Mouse (Mus musculus): ENCODE measurements around the gene Fam219a. TPM values are rescaled to one million over a fixed set of nuclear protein-coding genes. Genes with fewer than 3 reads are reported as not detected.

Gene Fam219a
- polyA plus RNA-seq (2015; fragmentation: Nextera tagmentation; extraction: Ambion mirVana) = 1.5 and 2.4 TPM in 2 replicates

GRCm38 (mm10) chr4:41569411-41569885 is at the start of gene Fam219a, which contains the start of gene Dnaic1:
Gene Fam219a, minus strand, starts transcription at chr4:41569538.
Gene Dnaic1, plus strand, starts transcription at chr4:41569775.
- Histone ChIP-seq H3K27ac (ENCODE audit: low read length) (peak within 1 kb of the TSS; percentile 32; the same call in 1 of the 2 replicates), H3K4me3 (ENCODE audit: low read length) (peak within 1 kb of the TSS; percentile 84), H3K27me3 (ENCODE audit: control insufficient read depth, insufficient read depth, low read length) (no peaks in the 10 kb centered on the region; the same call in 1 of the 2 replicates), H3K9me3 (replicated peaks; ENCODE audit: control insufficient read depth, low read length) (no peaks in the 10 kb centered on the region), H3K4me1 (ENCODE audit: control insufficient read depth, insufficient read depth, low read length) (peaks cover 5% of the 10 kb centered on the region; the same call in 1 of the 2 replicates), H3K4me2 (ENCODE audit: low read depth, low read length) (peak within 1 kb of the TSS; percentile 88), H3K9ac (ENCODE audit: low read length) (peak within 1 kb of the TSS; percentile 81), H3K36me3 (ENCODE audit: control insufficient read depth, insufficient read depth) (no peaks in the 10 kb centered on the region)
- 0% methylated on average over 41 of the region's 41 CpGs for WGBS
- ATAC-seq (replicated peaks; ENCODE audit: extremely low read depth, insufficient read depth, low FRiP score) = peak; percentile 98

- no peaks in the 10 kb centered on the region for H3K9me3 ChIP-seq (replicated peaks; ENCODE audit: control insufficient read depth, low read length)
- H3K27ac ChIP-seq (ENCODE audit: low read length) = no peak overlapping the region
- no peaks in the 10 kb centered on the region for H3K36me3 ChIP-seq (ENCODE audit: control insufficient read depth, insufficient read depth)
- H3K4me2 ChIP-seq (ENCODE audit: low read depth, low read length) = no peak overlapping the region
- H3K27me3 ChIP-seq (ENCODE audit: control insufficient read depth, insufficient read depth, low read length) = no peaks in the 10 kb centered on the region; the same call in 1 of the 2 replicates
- H3K9ac ChIP-seq (ENCODE audit: low read length) = no peak overlapping the region
- no peaks in the 10 kb centered on the region for H3K4me1 ChIP-seq (ENCODE audit: control insufficient read depth, insufficient read depth, low read length)
- H3K4me3 ChIP-seq (ENCODE audit: low read length) = no peak overlapping the region
- 54% methylated on average over 9 of the region's 9 CpGs for WGBS
- ATAC-seq (replicated peaks; ENCODE audit: extremely low read depth, insufficient read depth, low FRiP score) = no peak
Observed at GRCm38 (mm10) chr4:41615661-41616599, 46.6 kb upstream of the Fam219a start.

GRCm38 (mm10) chr4:41614156-41614555 is 44.8 kb upstream of the Fam219a start:
- Histone ChIP-seq H3K4me2 (ENCODE audit: low read depth, low read length) (no peak overlapping the region), H3K4me1 (ENCODE audit: control insufficient read depth, insufficient read depth, low read length) (no peaks in the 10 kb centered on the region), H3K9me3 (replicated peaks; ENCODE audit: control insufficient read depth, low read length) (no peaks in the 10 kb centered on the region), H3K9ac (ENCODE audit: low read length) (no peak overlapping the region), H3K27me3 (ENCODE audit: control insufficient read depth, insufficient read depth, low read length) (no peaks in the 10 kb centered on the region; the same call in 1 of the 2 replicates), H3K36me3 (ENCODE audit: control insufficient read depth, insufficient read depth) (no peaks in the 10 kb centered on the region), H3K27ac (ENCODE audit: low read length) (no peak overlapping the region), H3K4me3 (ENCODE audit: low read length) (no peak overlapping the region)
- 7% methylated on average over 7 of the region's 7 CpGs for WGBS
- ATAC-seq (replicated peaks; ENCODE audit: extremely low read depth, insufficient read depth, low FRiP score) = no peak

GRCm38 (mm10) chr4:41612166-41612565 is 42.8 kb upstream of the Fam219a start:
- no peak overlapping the region for H3K4me3 ChIP-seq (ENCODE audit: low read length)
- WGBS = 41% methylated on average over 8 of the region's 8 CpGs
- H3K4me1 ChIP-seq (ENCODE audit: control insufficient read depth, insufficient read depth, low read length) = no peaks in the 10 kb centered on the region
- ATAC-seq (replicated peaks; ENCODE audit: extremely low read depth, insufficient read depth, low FRiP score) = no peak
- H3K9me3 ChIP-seq (replicated peaks; ENCODE audit: control insufficient read depth, low read length) = no peaks in the 10 kb centered on the region
- H3K27ac ChIP-seq (ENCODE audit: low read length) = no peak overlapping the region
- H3K4me2 ChIP-seq (ENCODE audit: low read depth, low read length) = no peak overlapping the region
- H3K27me3 ChIP-seq (ENCODE audit: control insufficient read depth, insufficient read depth, low read length) = no peaks in the 10 kb centered on the region
- no peak overlapping the region for H3K9ac ChIP-seq (ENCODE audit: low read length)
- H3K36me3 ChIP-seq (ENCODE audit: control insufficient read depth, insufficient read depth) = no peaks in the 10 kb centered on the region

GRCm38 (mm10) chr4:41610594-41610980 is 41.2 kb upstream of the Fam219a start:
- no peaks in the 10 kb centered on the region for H3K36me3 ChIP-seq (ENCODE audit: control insufficient read depth, insufficient read depth)
- no peaks in the 10 kb centered on the region for H3K27me3 ChIP-seq (ENCODE audit: control insufficient read depth, insufficient read depth, low read length)
- ATAC-seq (replicated peaks; ENCODE audit: extremely low read depth, insufficient read depth, low FRiP score) = no peak
- H3K27ac ChIP-seq (ENCODE audit: low read length) = no peak overlapping the region
- no peak overlapping the region for H3K4me3 ChIP-seq (ENCODE audit: low read length)
- no peak overlapping the region for H3K9ac ChIP-seq (ENCODE audit: low read length)
- H3K9me3 ChIP-seq (replicated peaks; ENCODE audit: control insufficient read depth, low read length) = no peaks in the 10 kb centered on the region
- 42% methylated on average over 6 of the region's 6 CpGs for WGBS
- H3K4me1 ChIP-seq (ENCODE audit: control insufficient read depth, insufficient read depth, low read length) = no peaks in the 10 kb centered on the region
- no peak overlapping the region for H3K4me2 ChIP-seq (ENCODE audit: low read depth, low read length)

- no peak for ATAC-seq (replicated peaks; ENCODE audit: extremely low read depth, insufficient read depth, low FRiP score)
- 60% methylated on average over 10 of the region's 10 CpGs for WGBS
Observed at GRCm38 (mm10) chr4:41609681-41610593, 40.6 kb upstream of the Fam219a start.

GRCm38 (mm10) chr4:41606784-41607183 is 37.4 kb upstream of the Fam219a start:
- no peaks in the 10 kb centered on the region for H3K9me3 ChIP-seq (replicated peaks; ENCODE audit: control insufficient read depth, low read length)
- H3K27ac ChIP-seq (ENCODE audit: low read length) = no peak overlapping the region
- no peak overlapping the region for H3K4me2 ChIP-seq (ENCODE audit: low read depth, low read length)
- no peaks in the 10 kb centered on the region for H3K36me3 ChIP-seq (ENCODE audit: control insufficient read depth, insufficient read depth)
- no peak for ATAC-seq (replicated peaks; ENCODE audit: extremely low read depth, insufficient read depth, low FRiP score)
- H3K27me3 ChIP-seq (ENCODE audit: control insufficient read depth, insufficient read depth, low read length) = peaks cover 11% of the 10 kb centered on the region
- H3K9ac ChIP-seq (ENCODE audit: low read length) = no peak overlapping the region
- 24% methylated on average over 4 of the region's 4 CpGs for WGBS
- no peak overlapping the region for H3K4me3 ChIP-seq (ENCODE audit: low read length)
- H3K4me1 ChIP-seq (ENCODE audit: control insufficient read depth, insufficient read depth, low read length) = no peaks in the 10 kb centered on the region

More at GRCm38 (mm10) chr4:41609681-41610593, 40.6 kb upstream of the Fam219a start:
- H3K36me3 ChIP-seq (ENCODE audit: control insufficient read depth, insufficient read depth) = no peaks in the 10 kb centered on the region
- H3K9me3 ChIP-seq (replicated peaks; ENCODE audit: control insufficient read depth, low read length) = no peaks in the 10 kb centered on the region
- no peak overlapping the region for H3K27ac ChIP-seq (ENCODE audit: low read length)
- H3K4me1 ChIP-seq (ENCODE audit: control insufficient read depth, insufficient read depth, low read length) = no peaks in the 10 kb centered on the region
- no peak overlapping the region for H3K9ac ChIP-seq (ENCODE audit: low read length)
- H3K4me3 ChIP-seq (ENCODE audit: low read length) = no peak overlapping the region
- H3K4me2 ChIP-seq (ENCODE audit: low read depth, low read length) = no peak overlapping the region
- H3K27me3 ChIP-seq (ENCODE audit: control insufficient read depth, insufficient read depth, low read length) = no peaks in the 10 kb centered on the region

- H3K27me3 ChIP-seq (ENCODE audit: control insufficient read depth, insufficient read depth, low read length) = peaks cover 11% of the 10 kb centered on the region
- H3K27ac ChIP-seq (ENCODE audit: low read length) = no peak overlapping the region
- no peak for ATAC-seq (replicated peaks; ENCODE audit: extremely low read depth, insufficient read depth, low FRiP score)
- WGBS = 42% methylated on average over 8 of the region's 8 CpGs
- no peaks in the 10 kb centered on the region for H3K4me1 ChIP-seq (ENCODE audit: control insufficient read depth, insufficient read depth, low read length)
- no peak overlapping the region for H3K4me2 ChIP-seq (ENCODE audit: low read depth, low read length)
- H3K9me3 ChIP-seq (replicated peaks; ENCODE audit: control insufficient read depth, low read length) = no peaks in the 10 kb centered on the region
- H3K9ac ChIP-seq (ENCODE audit: low read length) = no peak overlapping the region
- no peaks in the 10 kb centered on the region for H3K36me3 ChIP-seq (ENCODE audit: control insufficient read depth, insufficient read depth)
- no peak overlapping the region for H3K4me3 ChIP-seq (ENCODE audit: low read length)
Observed at GRCm38 (mm10) chr4:41604476-41605396, 35.4 kb upstream of the Fam219a start.
